Mouse (Mus musculus) intestine, postnatal 0 days (tissue): ENCODE measurements around the gene Pde4b. TPM values are rescaled to one million over a fixed set of nuclear protein-coding genes. Genes with fewer than 3 reads are reported as not detected.

Source experiments
- ATAC-seq: fragments of 200-750 bp; cut with Nextera tagmentation; 2 replicates; pipeline ENCODE4 v1.8.0; 2017; ENCODE audit warnings: mild to moderate bottlenecking, moderate TSS enrichment, moderate library complexity
- H3K27ac ChIP-seq: fragments of 300-500 bp; sonication (generic); 2 replicates; pipeline ENCODE4 v1.5.1; 2014; ENCODE audit warnings: mild to moderate bottlenecking, low read depth, low read length, moderate library complexity
- H3K27me3 ChIP-seq: fragments of 300-500 bp; sonication (generic); replicated peaks from 2 replicates; pipeline ENCODE4 v1.6.1; 2014; ENCODE audit warnings: low read length, mixed read lengths; ENCODE audit not compliant: control insufficient read depth, insufficient read depth
- H3K36me3 ChIP-seq: fragments of 300-500 bp; sonication (generic); 2 replicates; pipeline ENCODE4 v1.6.1; 2014; ENCODE audit warnings: mild to moderate bottlenecking, moderate library complexity; ENCODE audit not compliant: control insufficient read depth, insufficient read depth
- H3K4me1 ChIP-seq: fragments of 300-500 bp; sonication (generic); replicated peaks from 2 replicates; pipeline ENCODE4 v1.6.1; 2014; ENCODE audit warnings: antibody characterized with exemption, low read length, mixed read lengths; ENCODE audit not compliant: control insufficient read depth, insufficient read depth
- H3K4me2 ChIP-seq: fragments of 300-500 bp; sonication (generic); replicated peaks from 2 replicates; pipeline ENCODE4 v1.6.1; 2014; ENCODE audit warnings: low read depth, mild to moderate bottlenecking, moderate library complexity
- H3K4me3 ChIP-seq: fragments of 300-500 bp; sonication (generic); 2 replicates; pipeline ENCODE4 v1.5.1; 2014; ENCODE audit warnings: low read depth, low read length
- H3K9ac ChIP-seq: fragments of 300-500 bp; sonication (generic); 2 replicates; pipeline ENCODE4 v1.6.1; 2014; ENCODE audit warnings: mild to moderate bottlenecking, low read depth, low read length
- H3K9me3 ChIP-seq: fragments of 300-500 bp; sonication (generic); 2 replicates; pipeline ENCODE4 v1.6.1; 2016; ENCODE audit warnings: mixed run types; ENCODE audit not compliant: control insufficient read depth
- CTCF ChIP-seq: sonication (generic); IDR thresholded peaks from 2 replicates; pipeline ENCODE4 v1.5.1; 2016; ENCODE audit warnings: low read depth, mild to moderate bottlenecking, control low read depth, antibody characterized with exemption, moderate library complexity
- WGBS: fragments of 180-500 bp; shearing (Covaris S2); extraction: QIAGEN DNeasy Blood & Tissue Kit; methylation state at CpG from one replicate; pipeline ENCODE4 v1.1.7; 2014; 5-methylcytosine and 5-hydroxymethylcytosine counted together
- polyA plus RNA-seq: library from polyadenylated mRNA; unstranded; fragments of >200 nt; fragmentation: Nextera tagmentation; extraction: Ambion mirVana; gene quantifications from 2 replicates; pipeline ENCODE4 v1.2.1, GENCODE M21; 2015

The Pde4b gene
- polyA plus RNA-seq, 1 experiment from 2014 or later = 6.9 TPM

DNA sequence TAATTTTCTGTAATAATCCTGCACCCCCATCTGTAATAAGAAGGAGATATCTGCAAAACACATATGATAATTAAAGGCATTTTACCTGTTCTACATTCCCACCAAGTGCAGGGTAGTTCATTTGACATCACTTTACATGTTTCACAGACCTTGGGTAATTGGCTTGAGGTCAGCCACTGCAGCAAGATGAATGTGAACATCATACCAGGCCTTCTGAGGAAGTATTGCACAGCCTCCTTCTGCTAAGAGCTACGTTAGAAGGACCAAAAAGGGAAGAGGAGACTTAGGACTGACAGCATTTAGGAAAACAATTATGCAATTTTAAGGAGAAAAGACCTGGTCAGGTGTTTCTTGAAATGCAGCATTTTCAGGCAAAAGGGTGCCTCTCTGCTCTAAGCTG, 479.1 kb downstream of the Pde4b start:
- H3K4me1 ChIP-seq = no peaks in the 10 kb centered on the region
- no peak for TF ChIP-seq CTCF
- H3K9me3 ChIP-seq = no peaks in the 10 kb centered on the region
- H3K27ac ChIP-seq = no peak overlapping the region
- no peak for ATAC-seq
- H3K27me3 ChIP-seq = no peaks in the 10 kb centered on the region
- H3K4me3 ChIP-seq = no peak overlapping the region
- WGBS = 62% methylated on average over 1 of the region's 1 CpGs
- no peaks in the 10 kb centered on the region for H3K36me3 ChIP-seq
- no peak overlapping the region for H3K4me2 ChIP-seq
- H3K9ac ChIP-seq = no peak overlapping the region

DNA sequence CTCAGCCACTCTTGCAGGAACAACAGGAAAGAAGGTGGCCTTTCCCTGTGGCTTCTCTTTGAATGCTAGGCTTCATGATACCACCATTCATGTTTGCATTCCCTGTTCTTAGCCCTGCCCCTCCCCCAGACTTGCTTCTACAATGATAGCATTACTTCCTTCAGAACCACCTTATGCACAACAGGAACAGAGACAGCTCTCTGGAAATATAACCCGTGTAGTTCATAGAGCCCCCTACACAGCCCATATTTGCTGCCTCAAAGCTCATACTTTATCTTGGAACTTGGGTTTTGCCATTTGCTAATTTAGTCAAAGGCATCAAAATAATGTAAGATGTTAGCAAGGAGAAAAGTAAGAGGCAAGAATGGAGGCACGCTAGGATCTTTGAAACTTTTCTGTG, 479.8 kb downstream of the Pde4b start:
- Histone ChIP-seq H3K4me1 (no peaks in the 10 kb centered on the region), H3K4me2 (no peak overlapping the region), H3K9ac (no peak overlapping the region), H3K27me3 (no peaks in the 10 kb centered on the region), H3K4me3 (no peak overlapping the region), H3K36me3 (no peaks in the 10 kb centered on the region), H3K27ac (no peak overlapping the region), H3K9me3 (no peaks in the 10 kb centered on the region)
- TF ChIP-seq CTCF = no peak
- 58% methylated on average over 2 of the region's 2 CpGs for WGBS
- ATAC-seq = no peak

DNA sequence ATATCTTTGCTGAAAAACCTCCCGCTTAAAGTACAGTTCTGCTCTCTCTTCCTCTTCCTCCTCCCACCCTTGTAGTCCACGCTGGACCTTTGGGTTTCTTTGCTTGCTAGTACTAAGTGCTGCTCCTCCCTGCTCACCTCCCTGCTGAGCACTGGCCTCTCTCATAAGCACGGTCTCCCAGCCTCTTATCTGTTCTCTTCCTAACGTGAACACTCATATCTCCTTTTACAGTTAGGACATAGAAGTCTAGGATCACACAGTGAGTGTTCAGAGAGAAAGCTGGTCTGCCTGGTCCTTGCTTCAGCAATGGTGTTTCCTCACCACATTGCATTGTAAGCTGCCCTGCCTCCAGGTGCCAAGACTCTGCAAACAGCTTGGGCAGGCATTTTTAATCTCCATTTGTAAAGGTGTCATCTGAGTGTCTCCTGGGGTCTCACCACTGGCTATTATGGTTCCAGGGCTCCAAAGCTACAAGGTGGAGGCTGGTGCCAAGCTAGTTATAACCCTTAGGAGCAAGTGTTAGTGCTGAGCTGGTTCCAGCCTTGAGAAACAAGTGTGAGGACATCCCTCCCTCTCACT, 480.4 kb downstream of the Pde4b start:
- Histone ChIP-seq H3K9me3 (no peaks in the 10 kb centered on the region), H3K9ac (no peak overlapping the region), H3K4me1 (no peaks in the 10 kb centered on the region), H3K4me3 (no peak overlapping the region), H3K4me2 (no peak overlapping the region), H3K27me3 (no peaks in the 10 kb centered on the region), H3K36me3 (no peaks in the 10 kb centered on the region), H3K27ac (no peak overlapping the region)
- WGBS = 26% methylated on average over 4 of the region's 4 CpGs
- TF ChIP-seq CTCF = no peak
- no peak for ATAC-seq

DNA sequence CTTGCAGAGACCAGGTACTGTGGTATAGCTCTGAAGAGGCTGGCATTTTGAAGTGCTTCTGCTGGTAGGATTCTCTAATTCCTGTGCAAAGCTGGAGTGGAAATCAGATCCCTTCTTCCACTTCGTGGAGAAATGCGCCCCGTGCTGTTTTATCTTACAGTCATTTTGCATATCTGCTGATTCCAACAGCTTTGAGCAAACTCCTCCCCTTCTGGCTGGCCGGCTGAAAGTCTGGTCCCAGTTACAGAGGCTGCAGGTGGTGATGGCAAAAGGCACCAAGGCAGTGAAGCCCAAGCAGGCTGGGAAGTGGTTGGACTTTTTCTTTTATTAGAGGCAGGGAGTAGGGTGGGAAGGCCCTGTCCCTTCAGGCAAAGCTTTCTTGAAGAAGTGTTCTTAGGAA, 481.2 kb downstream of the Pde4b start:
- H3K36me3 ChIP-seq = no peaks in the 10 kb centered on the region
- no peak for ATAC-seq

DNA sequence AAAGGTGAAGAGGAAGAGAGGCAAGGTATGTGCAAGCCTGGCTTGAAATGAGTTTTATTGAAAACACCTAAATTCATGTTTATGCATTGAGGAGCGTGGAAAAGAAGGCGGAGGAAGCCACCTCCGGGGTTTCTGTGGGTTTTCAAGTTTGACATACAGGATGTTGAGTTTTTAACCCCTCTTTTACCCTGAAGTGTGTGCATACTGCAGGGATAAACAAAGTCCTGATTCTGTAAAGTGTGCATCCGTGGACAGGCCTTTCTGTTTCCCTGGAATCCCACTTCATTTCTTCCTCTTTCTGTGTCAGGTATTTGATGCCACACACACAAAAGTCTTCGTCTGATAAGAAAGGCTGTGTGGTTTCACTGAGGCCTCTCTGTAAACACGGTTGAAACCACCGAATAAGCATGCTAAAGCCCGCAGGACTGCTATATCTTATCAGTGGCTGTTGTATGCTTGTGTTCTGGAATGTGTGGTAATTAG, 481.8 kb downstream of the Pde4b start:
- 23% methylated on average over 8 of the region's 8 CpGs for WGBS
- Histone ChIP-seq H3K9me3 (no peaks in the 10 kb centered on the region), H3K4me1 (no peaks in the 10 kb centered on the region), H3K27me3 (no peaks in the 10 kb centered on the region), H3K9ac (no peak overlapping the region), H3K27ac (peak overlapping the region; percentile 55; the same call in 1 of the 2 replicates), H3K36me3 (no peaks in the 10 kb centered on the region), H3K4me2 (peak overlapping the region; percentile 37), H3K4me3 (no peak overlapping the region)
- no peak for TF ChIP-seq CTCF
- ATAC-seq = no peak

More for the DNA sequence above, 481.2 kb downstream of the Pde4b start:
- no peaks in the 10 kb centered on the region for H3K27me3 ChIP-seq
- peak overlapping the region; percentile 21; the same call in 1 of the 2 replicates for H3K27ac ChIP-seq
- H3K9ac ChIP-seq = no peak overlapping the region
- peak overlapping the region; percentile 37 for H3K4me2 ChIP-seq
- no peak overlapping the region for H3K4me3 ChIP-seq
- no peaks in the 10 kb centered on the region for H3K4me1 ChIP-seq
- no peaks in the 10 kb centered on the region for H3K9me3 ChIP-seq
- peak; percentile 7; the same call in 1 of the 2 replicates for TF ChIP-seq CTCF
- 7% methylated on average over 4 of the region's 4 CpGs for WGBS

DNA sequence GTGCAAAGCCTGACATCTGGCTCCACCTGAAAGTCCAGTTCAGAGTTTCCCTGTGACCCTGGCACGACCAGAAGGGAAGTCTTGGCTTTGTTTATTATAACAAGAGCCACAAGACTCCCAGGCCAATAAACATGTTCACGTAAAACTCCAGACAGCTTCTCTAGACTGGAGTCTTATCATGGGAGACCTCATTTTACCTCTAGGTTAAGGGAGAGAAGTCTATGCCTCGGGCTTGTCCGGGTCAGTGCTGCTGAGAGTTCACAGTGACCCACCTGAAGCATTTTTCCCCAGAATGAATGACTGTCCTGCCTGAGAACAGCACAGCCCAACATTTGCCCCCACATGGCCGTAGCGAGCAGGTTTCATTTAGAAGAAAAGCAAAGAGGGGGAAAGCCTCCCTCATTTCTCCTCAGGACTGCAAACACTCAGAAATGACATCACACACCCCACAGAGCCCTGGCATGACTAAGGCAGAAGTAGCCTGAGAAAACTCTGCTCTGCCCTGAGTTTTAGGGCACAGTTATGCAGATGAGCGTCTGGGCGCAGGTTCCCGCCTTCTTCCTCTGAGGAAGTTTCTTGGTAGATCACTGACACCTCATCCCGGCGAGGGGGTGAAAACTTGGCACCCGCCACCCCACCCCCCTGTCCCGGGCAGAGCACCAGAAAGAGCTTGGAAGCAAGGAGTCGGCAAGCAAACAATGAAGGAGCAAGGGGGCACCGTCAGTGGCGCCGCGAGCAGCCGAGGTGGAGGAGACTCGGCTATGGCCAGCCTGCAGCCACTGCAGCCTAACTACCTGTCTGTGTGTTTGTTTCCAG, 482.8 kb downstream of the Pde4b start:
- Histone ChIP-seq H3K4me2 (peak overlapping the region; percentile 77), H3K4me3 (peak overlapping the region; percentile 56), H3K27ac (peak overlapping the region; percentile 82), H3K9me3 (no peaks in the 10 kb centered on the region), H3K9ac (peak overlapping the region; percentile 58), H3K4me1 (no peaks in the 10 kb centered on the region), H3K27me3 (no peaks in the 10 kb centered on the region), H3K36me3 (no peaks in the 10 kb centered on the region)
- WGBS = under 1% methylated on average over 20 of the region's 20 CpGs
- peak; percentile 81 for ATAC-seq
- no peak for TF ChIP-seq CTCF
